Mouse (Mus musculus) embryonic facial prominence, embryonic 11.5 days (tissue): ENCODE data around the gene Igf1r. TPM values are rescaled to one million over a fixed set of nuclear protein-coding genes. Genes with fewer than 3 reads are reported as not detected.

ENCODE experiments used
- ATAC-seq: fragments of 200-750 bp; cut with Nextera tagmentation; replicated peaks from 2 replicates; pipeline ENCODE4 v1.8.0; 2017; ENCODE audit warnings: low read depth; ENCODE audit not compliant: insufficient number of reproducible peaks, low FRiP score, low TSS enrichment
- DNase-seq: peaks from one replicate; pipeline ENCODE4 v3.0.0-alpha.2; 2015; ENCODE audit warnings: low spot score
- H3K27ac ChIP-seq: fragments of 300-500 bp; sonication (generic); replicated peaks from 2 replicates; pipeline ENCODE4 v1.5.1; 2014; ENCODE audit warnings: mild to moderate bottlenecking, low read depth, low read length, control low read depth
- H3K27me3 ChIP-seq: fragments of 300-500 bp; sonication (generic); 2 replicates; pipeline ENCODE4 v1.6.1; 2014; ENCODE audit warnings: mild to moderate bottlenecking, low read length, moderate library complexity, mixed read lengths; ENCODE audit not compliant: control insufficient read depth, insufficient read depth
- H3K36me3 ChIP-seq: fragments of 300-500 bp; sonication (generic); replicated peaks from 2 replicates; pipeline ENCODE4 v1.6.1; 2014; ENCODE audit warnings: low read depth, mild to moderate bottlenecking, low read length, moderate library complexity, mixed read lengths; ENCODE audit not compliant: control insufficient read depth, insufficient read depth
- H3K4me1 ChIP-seq: fragments of 300-500 bp; sonication (generic); 2 replicates; pipeline ENCODE4 v1.6.1; 2014; ENCODE audit warnings: low read length, mixed read lengths; ENCODE audit not compliant: control insufficient read depth, insufficient read depth
- H3K4me2 ChIP-seq: fragments of 300-500 bp; sonication (generic); 2 replicates; pipeline ENCODE4 v1.6.1; 2014; ENCODE audit warnings: low read depth, mild to moderate bottlenecking, control low read depth, low read length, moderate library complexity
- H3K4me3 ChIP-seq: fragments of 300-500 bp; sonication (generic); 2 replicates; pipeline ENCODE4 v1.5.1; 2014; ENCODE audit warnings: low read depth, low read length, control low read depth
- H3K9ac ChIP-seq: fragments of 300-500 bp; sonication (generic); replicated peaks from 2 replicates; pipeline ENCODE4 v1.6.1; 2014; ENCODE audit warnings: mild to moderate bottlenecking, control low read depth, low read length
- H3K9me3 ChIP-seq: fragments of 300-500 bp; sonication (generic); replicated peaks from 2 replicates; pipeline ENCODE4 v1.6.1; 2016; ENCODE audit warnings: mild to moderate bottlenecking, low read length, inconsistent platforms, mixed read lengths; ENCODE audit not compliant: control insufficient read depth
- WGBS: fragments of 180-500 bp; shearing (Covaris S2); extraction: QIAGEN DNeasy Blood & Tissue Kit; methylation state at CpG from one replicate; pipeline ENCODE4 v1.1.7; 2014; 5-methylcytosine and 5-hydroxymethylcytosine counted together
- polyA plus RNA-seq: library from polyadenylated mRNA; unstranded; fragments of >200 nt; fragmentation: Nextera tagmentation; extraction: Ambion mirVana; gene quantifications from 2 replicates; pipeline ENCODE4 v1.2.1, GENCODE M21; 2014

Igf1r gene
- polyA plus RNA-seq, 1 experiment from 2014 or later: 19.4 TPM

GRCm38 (mm10) chr7:68275838-68276731 is 323.5 kb downstream of the Igf1r start:
- DNase-seq (peak; percentile 18), ATAC-seq (no peak; the same call in 1 of the 2 replicates)
- H3K36me3 ChIP-seq: no peaks in the 10 kb centered on the region
- peak overlapping the region; percentile 58 for H3K4me2 ChIP-seq
- peak overlapping the region; percentile 44; the same call in 1 of the 2 replicates for H3K9ac ChIP-seq
- no peaks in the 10 kb centered on the region for H3K27me3 ChIP-seq
- 4% methylated on average over 36 of the region's 36 CpGs for WGBS
- no peaks in the 10 kb centered on the region for H3K9me3 ChIP-seq
- peaks cover 5% of the 10 kb centered on the region; the same call in 1 of the 2 replicates for H3K4me1 ChIP-seq
- H3K27ac ChIP-seq: peak overlapping the region; percentile 47; the same call in 1 of the 2 replicates
- peak overlapping the region; percentile 24 for H3K4me3 ChIP-seq

GRCm38 (mm10) chr7:68277054-68277896 is 324.6 kb downstream of the Igf1r start:
- 17% methylated on average over 11 of the region's 11 CpGs for WGBS
- DNase-seq (peak; percentile 80), ATAC-seq (no peak)
- Histone ChIP-seq H3K27me3 (no peaks in the 10 kb centered on the region), H3K9me3 (no peaks in the 10 kb centered on the region), H3K27ac (no peak overlapping the region), H3K9ac (no peak overlapping the region), H3K4me2 (no peak overlapping the region), H3K4me1 (peaks cover 5% of the 10 kb centered on the region; the same call in 1 of the 2 replicates), H3K36me3 (no peaks in the 10 kb centered on the region), H3K4me3 (no peak overlapping the region)

GRCm38 (mm10) chr7:68277897-68278270 is 325.3 kb downstream of the Igf1r start:
- 60% methylated on average over 4 of the region's 4 CpGs for WGBS
- Histone ChIP-seq H3K36me3 (no peaks in the 10 kb centered on the region), H3K4me3 (no peak overlapping the region), H3K4me2 (no peak overlapping the region), H3K27ac (0 out of 2 replicates have a peak overlapping the region, but pooled peaks have one; percentile 1), H3K27me3 (no peaks in the 10 kb centered on the region), H3K9me3 (no peaks in the 10 kb centered on the region), H3K4me1 (peaks cover 5% of the 10 kb centered on the region; the same call in 1 of the 2 replicates), H3K9ac (no peak overlapping the region)
- no peak for DNase-seq
- ATAC-seq: no peak

GRCm38 (mm10) chr7:68278385-68278784 is 325.8 kb downstream of the Igf1r start:
- no peak overlapping the region for H3K9ac ChIP-seq
- no peaks in the 10 kb centered on the region for H3K9me3 ChIP-seq
- ATAC-seq (no peak), DNase-seq (no peak)
- no peak overlapping the region for H3K4me3 ChIP-seq
- H3K4me2 ChIP-seq: no peak overlapping the region
- no peak overlapping the region for H3K27ac ChIP-seq
- no peaks in the 10 kb centered on the region for H3K36me3 ChIP-seq
- H3K4me1 ChIP-seq: peaks cover 5% of the 10 kb centered on the region; the same call in 1 of the 2 replicates
- no peaks in the 10 kb centered on the region for H3K27me3 ChIP-seq
- WGBS: 92% methylated on average over 6 of the region's 6 CpGs

GRCm38 (mm10) chr7:68278908-68279307 is 326.3 kb downstream of the Igf1r start:
- no peaks in the 10 kb centered on the region for H3K36me3 ChIP-seq
- no peak overlapping the region for H3K4me3 ChIP-seq
- no peak overlapping the region for H3K27ac ChIP-seq
- no peak overlapping the region for H3K9ac ChIP-seq
- H3K9me3 ChIP-seq: no peaks in the 10 kb centered on the region
- ATAC-seq (no peak), DNase-seq (no peak)
- no peaks in the 10 kb centered on the region for H3K27me3 ChIP-seq
- WGBS: 67% methylated on average over 6 of the region's 6 CpGs
- peaks cover 5% of the 10 kb centered on the region; the same call in 1 of the 2 replicates for H3K4me1 ChIP-seq
- H3K4me2 ChIP-seq: no peak overlapping the region

- DNase-seq: no peak
- no peak overlapping the region for H3K4me2 ChIP-seq
- H3K27me3 ChIP-seq: no peaks in the 10 kb centered on the region
- 84% methylated on average over 7 of the region's 7 CpGs for WGBS
- H3K4me3 ChIP-seq: no peak overlapping the region
- H3K9me3 ChIP-seq: no peaks in the 10 kb centered on the region
- no peak overlapping the region for H3K9ac ChIP-seq
- peaks cover 5% of the 10 kb centered on the region; the same call in 1 of the 2 replicates for H3K4me1 ChIP-seq
- ATAC-seq: no peak
- H3K27ac ChIP-seq: no peak overlapping the region
- no peaks in the 10 kb centered on the region for H3K36me3 ChIP-seq
Measured at GRCm38 (mm10) chr7:68279481-68279880, 326.9 kb downstream of the Igf1r start.

- H3K9ac ChIP-seq: no peak overlapping the region
- ATAC-seq: no peak
- peaks cover 5% of the 10 kb centered on the region; the same call in 1 of the 2 replicates for H3K4me1 ChIP-seq
- no peak for DNase-seq
- H3K27me3 ChIP-seq: no peaks in the 10 kb centered on the region
- H3K36me3 ChIP-seq: no peaks in the 10 kb centered on the region
- 93% methylated on average over 19 of the region's 19 CpGs for WGBS
- H3K4me2 ChIP-seq: no peak overlapping the region
- H3K27ac ChIP-seq: no peak overlapping the region
- H3K4me3 ChIP-seq: no peak overlapping the region
- H3K9me3 ChIP-seq: no peaks in the 10 kb centered on the region
Measured at GRCm38 (mm10) chr7:68280352-68280869, 327.8 kb downstream of the Igf1r start.
